Mouse (Mus musculus) adrenal gland, adult 18-20 months (tissue): ENCODE measurements around the gene Ncf1. TPM values are rescaled to one million over a fixed set of nuclear protein-coding genes. Genes with fewer than 3 reads are reported as not detected.

Experiments used
- DNase-seq, 2 experiments: peaks; one replicate each; pipeline ENCODE4 v3.0.0; 2021 to 2022; ENCODE audit warnings: low spot score in 2 of 2
- long read RNA-seq, 2 experiments: library from polyadenylated mRNA; stranded (forward); transcript quantifications; one replicate each; pipeline ENCODE4 v2.0.0; 2021
- total RNA-seq, 2 experiments: library from RNA; stranded (reverse); gene quantifications; 1 replicate in 1 of 2; 2 replicates in 1 of 2; pipeline ENCODE4 v1.2.3; 2021

Gene Ncf1
- total RNA-seq, result 10 to 100 TPM; 10.0 to 12.1 TPM
- long read RNA-seq, experiment 1, transcript Ncf1-202 (11 exons, 2,721 nt), result major isoform, 10 of 11 reads
- long read RNA-seq, experiment 1, partial matches to known transcripts, result 1 of 11 reads
- long read RNA-seq, experiment 1, other reads (novel, unspliced or antisense), result 0 of 11 reads
- long read RNA-seq, experiment 2, partial matches to known transcripts, result 4 of 11 reads
- long read RNA-seq, experiment 2, other reads (novel, unspliced or antisense), result 4 of 11 reads

- DNase-seq, result no peak
These were observed at the start of gene Ncf1 for GRCm38 (mm10) chr5:134229391-134229790. Gene Ncf1, minus strand, starts transcription at chr5:134229625.

GRCm38 (mm10) chr5:134277109-134277508 is 47.7 kb upstream of the Ncf1 start:
- DNase-seq, result no peak

DNA sequence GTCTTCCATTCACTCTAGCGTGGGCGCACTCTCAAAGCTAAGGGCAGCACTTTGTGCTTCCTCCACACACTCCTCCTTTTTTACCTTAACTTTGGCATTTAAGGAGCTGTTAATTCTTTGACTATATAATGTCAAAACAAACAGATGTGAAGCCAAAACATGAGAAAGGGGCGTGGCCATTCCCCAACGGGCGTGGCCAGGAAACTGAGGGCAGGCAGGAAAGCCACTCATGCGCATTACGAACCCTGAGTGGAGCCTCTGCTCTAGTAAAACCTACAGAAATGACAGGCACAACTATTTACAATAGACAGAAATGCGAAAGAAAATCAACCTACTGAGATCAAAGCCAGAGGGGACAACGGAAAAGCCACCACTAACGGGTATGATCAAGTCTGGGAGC is 46.1 kb upstream of the Ncf1 start:
- DNase-seq, result no peak

DNA sequence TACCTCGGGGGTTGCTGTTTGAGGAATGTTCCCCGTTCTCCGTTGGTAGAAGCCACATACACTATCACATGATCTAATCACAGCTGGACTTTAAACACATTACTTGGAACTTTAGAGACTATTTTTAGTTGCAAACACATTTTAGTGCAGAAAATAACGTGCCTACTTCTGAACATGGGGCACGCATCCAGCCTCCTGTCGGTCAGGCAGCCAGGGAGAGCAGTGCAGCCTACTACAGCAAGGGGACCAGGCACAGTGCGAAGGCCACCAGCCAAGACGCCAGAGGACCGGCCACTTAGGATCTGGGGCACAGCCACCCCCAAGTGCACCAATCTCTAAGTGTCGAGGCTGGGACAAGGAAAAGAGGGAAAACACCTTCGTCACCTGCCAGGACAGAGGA is 45.6 kb upstream of the Ncf1 start:
- no peak for DNase-seq

DNA sequence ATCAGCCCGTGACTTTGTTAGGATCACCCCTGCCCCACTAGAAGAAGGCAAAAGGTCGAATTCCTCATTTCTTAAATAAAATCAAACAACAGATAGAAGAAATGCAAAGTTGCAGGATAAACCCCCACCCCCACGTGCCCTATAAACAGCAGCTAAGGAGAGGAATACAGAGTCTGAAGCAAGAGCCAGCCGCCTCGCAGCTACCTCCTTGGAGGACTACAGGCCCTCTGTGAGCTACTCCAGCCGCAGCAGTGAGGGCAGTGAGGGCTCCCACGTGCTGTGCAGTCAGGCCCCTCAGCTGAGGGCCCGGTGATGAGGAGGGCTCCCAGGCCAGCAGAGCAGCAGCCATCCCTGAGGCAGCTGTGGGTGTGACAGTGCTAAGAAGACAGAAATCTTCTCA is 44.3 kb upstream of the Ncf1 start:
- no peak for DNase-seq

- DNase-seq, result no peak
These were observed 43.3 kb upstream of the Ncf1 start for GRCm38 (mm10) chr5:134272761-134273160.

DNA sequence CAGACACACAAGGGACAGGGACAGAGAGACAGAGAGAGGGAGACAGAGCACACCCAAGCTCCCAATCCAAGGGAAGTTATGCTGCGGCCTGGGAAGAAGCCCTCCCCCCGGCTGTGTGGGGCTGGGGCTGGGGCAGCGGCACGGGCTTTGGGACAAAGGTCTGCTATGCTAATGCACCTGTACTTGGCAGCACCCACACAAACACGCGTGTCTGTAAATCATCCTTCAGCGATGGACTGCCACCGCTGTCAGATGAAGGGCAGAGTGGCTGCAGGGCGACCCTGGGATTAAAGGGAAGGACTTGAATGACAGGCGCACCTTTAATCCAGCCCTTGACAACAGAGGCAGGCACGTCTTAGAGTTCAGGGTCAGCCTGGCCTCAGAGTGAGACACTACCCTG is 42.0 kb upstream of the Ncf1 start:
- no peak for DNase-seq

GRCm38 (mm10) chr5:134270566-134270965 is 41.1 kb upstream of the Ncf1 start:
- no peak for DNase-seq

DNA sequence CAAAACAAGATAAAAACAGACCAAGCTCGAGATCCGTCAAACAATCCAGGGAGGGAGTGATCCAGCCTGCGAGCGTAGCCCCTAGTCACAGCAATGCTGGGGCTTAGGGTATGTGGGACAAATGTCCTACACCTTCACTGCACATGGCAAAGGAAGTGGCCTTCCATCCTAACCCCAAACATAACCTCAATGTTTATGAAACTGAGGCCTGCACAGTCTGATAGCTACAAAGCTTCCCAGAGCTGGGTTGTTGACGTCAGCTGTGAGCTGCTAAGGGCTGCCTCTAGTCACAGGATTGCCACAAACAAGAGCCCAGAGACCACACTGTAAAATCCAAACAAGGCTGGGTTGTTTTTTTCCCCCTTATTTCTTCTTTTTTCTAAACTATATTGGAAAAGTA is 40.3 kb upstream of the Ncf1 start:
- no peak for DNase-seq

GRCm38 (mm10) chr5:134268751-134269150 is 39.3 kb upstream of the Ncf1 start:
- DNase-seq, result no peak

- DNase-seq, result no peak
These were observed 37.0 kb upstream of the Ncf1 start for GRCm38 (mm10) chr5:134266404-134266803.

GRCm38 (mm10) chr5:134265890-134266289 is 36.5 kb upstream of the Ncf1 start:
- no peak for DNase-seq

DNA sequence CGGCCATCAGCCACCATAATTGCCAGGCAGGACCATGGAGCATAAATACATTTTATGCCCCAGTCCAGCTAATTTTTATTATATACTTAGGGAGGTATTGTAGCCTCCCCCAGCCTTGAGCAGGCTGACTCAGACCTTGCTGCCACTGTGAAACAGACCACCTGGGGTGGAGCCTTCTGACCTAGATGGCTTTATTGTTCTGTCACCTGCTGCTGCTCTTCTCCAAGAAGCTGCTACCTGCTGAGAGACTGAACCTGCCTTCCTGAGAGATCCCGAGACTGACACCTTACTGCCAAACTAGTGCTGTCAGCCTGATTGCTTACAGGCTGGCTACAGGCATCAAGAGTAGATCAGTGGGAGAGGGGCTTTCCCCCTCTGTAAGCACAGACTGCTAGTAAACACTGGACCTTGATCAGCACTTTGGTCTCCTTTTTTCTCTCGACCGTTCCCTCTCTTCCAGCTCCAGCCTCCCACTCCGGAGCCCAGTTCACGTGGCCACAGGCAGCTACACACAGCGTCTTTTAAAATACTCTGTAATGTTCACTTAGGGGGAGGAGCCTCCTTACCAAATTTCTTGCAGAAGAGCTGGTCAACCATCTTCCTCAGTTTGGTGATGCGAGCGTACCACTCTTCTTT is 30.7 kb upstream of the Ncf1 start:
- DNase-seq, result no peak

- no peak for DNase-seq
These were observed 29.5 kb upstream of the Ncf1 start for GRCm38 (mm10) chr5:134258934-134259333.

- no peak for DNase-seq
These were observed 29.0 kb upstream of the Ncf1 start for GRCm38 (mm10) chr5:134258395-134258794.

DNA sequence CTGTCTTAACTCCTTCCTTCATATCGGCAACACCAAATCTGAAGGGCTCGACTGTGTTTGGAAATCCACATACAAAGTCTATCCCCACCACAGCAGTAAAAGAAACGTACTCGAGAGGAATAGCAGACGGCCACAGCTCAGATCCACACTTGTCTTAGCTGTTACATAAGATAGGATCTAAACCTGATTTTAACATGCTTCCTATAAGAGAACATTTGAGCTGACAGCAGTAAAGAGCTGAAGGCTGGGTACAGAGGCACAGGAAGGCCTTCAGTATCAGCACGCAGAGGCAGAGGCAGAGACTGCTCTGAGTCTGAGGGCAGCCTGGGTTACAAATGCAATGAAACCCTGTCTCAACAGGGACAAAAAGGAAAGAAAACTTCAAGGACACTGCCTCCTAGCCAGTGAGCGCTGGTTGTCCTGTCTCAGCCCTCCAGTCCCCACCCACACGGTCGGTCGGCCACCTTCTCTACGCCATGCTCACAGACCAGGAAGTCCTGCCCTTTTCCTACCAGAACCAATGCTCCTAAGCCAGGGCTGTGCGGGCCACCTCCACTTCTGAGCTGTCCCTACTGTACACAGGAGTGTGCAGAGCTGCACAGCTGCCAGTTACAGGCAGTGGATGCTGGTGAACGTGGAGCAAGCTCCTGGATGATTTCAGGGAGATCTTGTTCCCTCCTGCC is 28.1 kb upstream of the Ncf1 start:
- no peak for DNase-seq

DNA sequence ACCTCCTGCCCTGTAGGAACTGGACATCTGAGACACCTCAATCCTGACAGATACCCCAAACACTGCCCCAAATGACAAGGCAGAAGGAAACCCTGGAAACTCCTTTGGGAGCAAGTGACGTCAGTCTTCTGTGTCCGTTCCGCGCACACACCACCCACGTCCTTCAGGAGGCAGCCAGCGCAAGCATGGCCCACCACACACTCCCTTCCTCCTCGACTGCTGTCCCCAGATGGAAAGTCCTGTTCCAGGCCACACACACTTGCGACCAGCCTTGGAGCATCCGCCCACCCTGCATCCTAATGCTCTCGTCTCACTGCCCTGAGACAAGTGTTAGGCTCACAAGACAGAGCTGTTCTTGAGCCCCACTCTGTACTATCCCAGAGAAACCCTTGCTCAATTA is 25.9 kb upstream of the Ncf1 start:
- no peak for DNase-seq

GRCm38 (mm10) chr5:134253806-134254205 is 24.4 kb upstream of the Ncf1 start:
- no peak for DNase-seq

GRCm38 (mm10) chr5:134251083-134251482 is 21.7 kb upstream of the Ncf1 start:
- DNase-seq, result no peak

DNA sequence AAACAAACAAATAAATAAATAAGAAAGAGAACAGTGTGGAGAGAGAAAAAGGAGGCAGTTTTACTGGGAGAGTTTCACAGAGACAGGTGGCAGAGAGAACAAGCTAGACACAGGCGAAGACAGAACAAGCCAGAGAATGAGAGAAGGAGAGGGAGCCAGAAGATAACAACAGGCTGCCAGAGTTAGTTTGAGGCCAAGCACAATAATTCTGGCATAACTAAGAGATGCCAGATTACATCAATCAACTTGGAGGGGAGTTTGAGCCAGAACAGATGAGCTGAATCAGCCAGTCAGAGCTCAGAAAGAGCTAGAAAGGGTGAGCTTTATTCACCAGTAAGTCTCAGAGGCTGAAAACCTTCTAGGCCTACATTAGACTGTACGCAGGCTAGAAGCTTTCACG is 21.2 kb upstream of the Ncf1 start:
- no peak for DNase-seq

DNA sequence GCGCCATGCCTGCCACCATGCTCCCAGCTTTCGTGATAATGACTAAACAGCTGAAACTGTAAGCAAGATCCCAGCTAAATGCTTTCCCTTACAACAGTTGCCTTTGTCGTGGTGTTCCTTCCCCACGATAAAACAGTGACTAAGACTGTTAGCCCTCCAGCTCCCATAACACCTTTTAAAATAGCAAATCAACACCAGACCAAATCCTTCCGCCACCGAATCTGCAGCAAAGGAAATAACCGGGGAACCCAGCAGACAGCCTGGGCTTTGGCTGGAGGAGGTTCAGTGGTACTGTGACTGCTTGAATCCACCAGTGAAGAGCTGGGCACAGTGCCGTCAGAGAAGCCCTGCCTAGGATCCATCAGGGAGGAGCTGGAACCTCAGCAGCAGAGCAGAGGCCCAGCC is 19.8 kb upstream of the Ncf1 start:
- DNase-seq, result no peak

DNA sequence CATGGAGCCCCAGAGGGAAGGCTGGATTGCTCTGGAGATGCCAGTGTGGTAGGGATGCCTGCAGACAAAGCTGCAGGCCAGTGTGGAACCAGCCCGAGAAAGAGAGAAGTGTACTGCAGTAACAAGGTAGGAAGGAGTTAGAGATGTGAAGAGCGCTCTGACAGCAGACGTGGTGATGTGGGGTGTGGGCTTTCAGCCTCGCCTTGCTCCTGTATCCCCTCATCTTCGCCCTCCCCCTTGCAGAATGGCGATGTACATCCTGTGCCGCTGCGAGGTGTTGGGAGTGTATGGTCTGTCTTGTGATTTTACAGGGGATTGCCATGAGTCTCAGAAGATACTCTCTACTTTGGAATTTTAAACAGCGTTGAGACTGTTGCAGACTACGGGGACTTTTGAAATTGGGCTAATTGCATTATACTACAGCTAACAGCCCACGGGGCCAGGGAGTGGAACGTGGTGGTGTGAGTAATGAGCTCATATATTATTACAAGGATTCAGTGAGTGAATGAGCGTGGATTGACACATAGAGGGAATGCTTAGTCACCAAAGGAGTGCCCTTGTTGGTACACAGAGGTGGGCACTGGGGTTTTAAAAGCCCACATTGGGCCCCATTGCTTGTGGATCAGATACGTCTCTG is 19.3 kb upstream of the Ncf1 start:
- no peak for DNase-seq
